Mouse (Mus musculus): ENCODE measurements around the gene Tmem185b. TPM values are rescaled to one million over a fixed set of nuclear protein-coding genes. Genes with fewer than 3 reads are reported as not detected.
A peak's percentile ranks its signal among the peaks of the same experiment; 100 is the strongest.

Tmem185b gene
- polyA plus RNA-seq, 1 experiment from 2014 or later: 25.6 TPM

- no peaks in the 10 kb centered on the region for H3K36me3 ChIP-seq (replicated peaks; ENCODE audit: control insufficient read depth, insufficient read depth, low read depth, low read length)
- H3K4me1 ChIP-seq (ENCODE audit: control insufficient read depth, insufficient read depth, low read length): no peaks in the 10 kb centered on the region
- no peak overlapping the region for H3K4me2 ChIP-seq (ENCODE audit: low read depth, low read length)
- H3K27me3 ChIP-seq (ENCODE audit: control insufficient read depth, insufficient read depth, low read length): no peaks in the 10 kb centered on the region
- H3K9me3 ChIP-seq (replicated peaks; ENCODE audit: control insufficient read depth, low read length): no peaks in the 10 kb centered on the region
- DNase-seq (ENCODE audit: low spot score): no peak
- H3K27ac ChIP-seq (replicated peaks; ENCODE audit: low read depth, low read length): no peak overlapping the region
- H3K4me3 ChIP-seq (ENCODE audit: low read depth, low read length): no peak overlapping the region
- WGBS: 41% methylated on average over 10 of the region's 10 CpGs
- ATAC-seq (replicated peaks; ENCODE audit: insufficient number of reproducible peaks, low FRiP score, low TSS enrichment, low read depth): 0 out of 2 replicates have a peak, but pooled peaks have one; percentile 31
- H3K9ac ChIP-seq (replicated peaks; ENCODE audit: low read length): no peak overlapping the region
These were observed 37.9 kb upstream of the Tmem185b start for GRCm38 (mm10) chr1:119487917-119488590.

GRCm38 (mm10) chr1:119490765-119491164, 35.2 kb upstream of the Tmem185b start:
- WGBS: 35% methylated on average over 7 of the region's 7 CpGs
- H3K4me1 ChIP-seq (ENCODE audit: control insufficient read depth, insufficient read depth, low read length): no peaks in the 10 kb centered on the region
- H3K27me3 ChIP-seq (ENCODE audit: control insufficient read depth, insufficient read depth, low read length): no peaks in the 10 kb centered on the region

GRCm38 (mm10) chr1:119492097-119492496, 33.9 kb upstream of the Tmem185b start:
- DNase-seq (ENCODE audit: low spot score): no peak
- no peaks in the 10 kb centered on the region for H3K36me3 ChIP-seq (replicated peaks; ENCODE audit: control insufficient read depth, insufficient read depth, low read depth, low read length)
- ATAC-seq (replicated peaks; ENCODE audit: insufficient number of reproducible peaks, low FRiP score, low TSS enrichment, low read depth): 0 out of 2 replicates have a peak, but pooled peaks have one; percentile 50
- no peak overlapping the region for H3K4me2 ChIP-seq (ENCODE audit: low read depth, low read length)
- 56% methylated on average over 11 of the region's 11 CpGs for WGBS
- no peak overlapping the region for H3K4me3 ChIP-seq (ENCODE audit: low read depth, low read length)
- H3K27me3 ChIP-seq (ENCODE audit: control insufficient read depth, insufficient read depth, low read length): no peaks in the 10 kb centered on the region
- H3K27ac ChIP-seq (replicated peaks; ENCODE audit: low read depth, low read length): no peak overlapping the region
- no peaks in the 10 kb centered on the region for H3K9me3 ChIP-seq (replicated peaks; ENCODE audit: control insufficient read depth, low read length)
- H3K9ac ChIP-seq (replicated peaks; ENCODE audit: low read length): no peak overlapping the region
- no peaks in the 10 kb centered on the region for H3K4me1 ChIP-seq (ENCODE audit: control insufficient read depth, insufficient read depth, low read length)

More at GRCm38 (mm10) chr1:119490765-119491164, 35.2 kb upstream of the Tmem185b start:
- H3K9me3 ChIP-seq (replicated peaks; ENCODE audit: control insufficient read depth, low read length): no peaks in the 10 kb centered on the region
- peak; percentile 54 for DNase-seq (ENCODE audit: low spot score)
- H3K4me3 ChIP-seq (ENCODE audit: low read depth, low read length): no peak overlapping the region
- no peak overlapping the region for H3K9ac ChIP-seq (replicated peaks; ENCODE audit: low read length)
- H3K27ac ChIP-seq (replicated peaks; ENCODE audit: low read depth, low read length): no peak overlapping the region
- H3K36me3 ChIP-seq (replicated peaks; ENCODE audit: control insufficient read depth, insufficient read depth, low read depth, low read length): no peaks in the 10 kb centered on the region
- ATAC-seq (replicated peaks; ENCODE audit: insufficient number of reproducible peaks, low FRiP score, low TSS enrichment, low read depth): no peak
- H3K4me2 ChIP-seq (ENCODE audit: low read depth, low read length): no peak overlapping the region

GRCm38 (mm10) chr1:119492505-119492904, 33.5 kb upstream of the Tmem185b start:
- no peak overlapping the region for H3K4me3 ChIP-seq (ENCODE audit: low read depth, low read length)
- H3K27ac ChIP-seq (replicated peaks; ENCODE audit: low read depth, low read length): no peak overlapping the region
- no peaks in the 10 kb centered on the region for H3K27me3 ChIP-seq (ENCODE audit: control insufficient read depth, insufficient read depth, low read length)
- no peaks in the 10 kb centered on the region for H3K4me1 ChIP-seq (ENCODE audit: control insufficient read depth, insufficient read depth, low read length)
- H3K9me3 ChIP-seq (replicated peaks; ENCODE audit: control insufficient read depth, low read length): no peaks in the 10 kb centered on the region
- ATAC-seq (replicated peaks; ENCODE audit: insufficient number of reproducible peaks, low FRiP score, low TSS enrichment, low read depth): no peak
- H3K4me2 ChIP-seq (ENCODE audit: low read depth, low read length): no peak overlapping the region
- no peak overlapping the region for H3K9ac ChIP-seq (replicated peaks; ENCODE audit: low read length)
- no peaks in the 10 kb centered on the region for H3K36me3 ChIP-seq (replicated peaks; ENCODE audit: control insufficient read depth, insufficient read depth, low read depth, low read length)
- DNase-seq (ENCODE audit: low spot score): no peak
- WGBS: 97% methylated on average over 1 of the region's 1 CpGs

- Histone ChIP-seq H3K9me3 (replicated peaks; ENCODE audit: control insufficient read depth, low read length) (no peaks in the 10 kb centered on the region), H3K4me3 (ENCODE audit: low read depth, low read length) (no peak overlapping the region), H3K9ac (replicated peaks; ENCODE audit: low read length) (no peak overlapping the region), H3K27me3 (ENCODE audit: control insufficient read depth, insufficient read depth, low read length) (no peaks in the 10 kb centered on the region), H3K4me1 (ENCODE audit: control insufficient read depth, insufficient read depth, low read length) (no peaks in the 10 kb centered on the region), H3K4me2 (ENCODE audit: low read depth, low read length) (no peak overlapping the region), H3K27ac (replicated peaks; ENCODE audit: low read depth, low read length) (no peak overlapping the region), H3K36me3 (replicated peaks; ENCODE audit: control insufficient read depth, insufficient read depth, low read depth, low read length) (no peaks in the 10 kb centered on the region)
- no peak for ATAC-seq (replicated peaks; ENCODE audit: insufficient number of reproducible peaks, low FRiP score, low TSS enrichment, low read depth)
- no peak for DNase-seq (ENCODE audit: low spot score)
- 72% methylated on average over 2 of the region's 2 CpGs for WGBS
These were observed 31.8 kb upstream of the Tmem185b start for GRCm38 (mm10) chr1:119494024-119494711.

GRCm38 (mm10) chr1:119494712-119495395, 31.1 kb upstream of the Tmem185b start:
- H3K9ac ChIP-seq (replicated peaks; ENCODE audit: low read length): no peak overlapping the region
- no peaks in the 10 kb centered on the region for H3K27me3 ChIP-seq (ENCODE audit: control insufficient read depth, insufficient read depth, low read length)
- ATAC-seq (replicated peaks; ENCODE audit: insufficient number of reproducible peaks, low FRiP score, low TSS enrichment, low read depth) (no peak), DNase-seq (ENCODE audit: low spot score) (no peak)
- 90% methylated on average over 9 of the region's 9 CpGs for WGBS
- H3K9me3 ChIP-seq (replicated peaks; ENCODE audit: control insufficient read depth, low read length): no peaks in the 10 kb centered on the region
- no peak overlapping the region for H3K4me2 ChIP-seq (ENCODE audit: low read depth, low read length)
- H3K4me1 ChIP-seq (ENCODE audit: control insufficient read depth, insufficient read depth, low read length): no peaks in the 10 kb centered on the region
- no peak overlapping the region for H3K27ac ChIP-seq (replicated peaks; ENCODE audit: low read depth, low read length)
- H3K4me3 ChIP-seq (ENCODE audit: low read depth, low read length): no peak overlapping the region
- H3K36me3 ChIP-seq (replicated peaks; ENCODE audit: control insufficient read depth, insufficient read depth, low read depth, low read length): no peaks in the 10 kb centered on the region

GRCm38 (mm10) chr1:119495396-119495775, 30.6 kb upstream of the Tmem185b start:
- H3K36me3 ChIP-seq (replicated peaks; ENCODE audit: control insufficient read depth, insufficient read depth, low read depth, low read length): no peaks in the 10 kb centered on the region
- DNase-seq (ENCODE audit: low spot score): no peak
- H3K9me3 ChIP-seq (replicated peaks; ENCODE audit: control insufficient read depth, low read length): no peaks in the 10 kb centered on the region
- no peak for ATAC-seq (replicated peaks; ENCODE audit: insufficient number of reproducible peaks, low FRiP score, low TSS enrichment, low read depth)
- H3K9ac ChIP-seq (replicated peaks; ENCODE audit: low read length): no peak overlapping the region
- no peaks in the 10 kb centered on the region for H3K4me1 ChIP-seq (ENCODE audit: control insufficient read depth, insufficient read depth, low read length)
- no peak overlapping the region for H3K4me2 ChIP-seq (ENCODE audit: low read depth, low read length)
- 88% methylated on average over 6 of the region's 6 CpGs for WGBS
- no peaks in the 10 kb centered on the region for H3K27me3 ChIP-seq (ENCODE audit: control insufficient read depth, insufficient read depth, low read length)
- no peak overlapping the region for H3K4me3 ChIP-seq (ENCODE audit: low read depth, low read length)
- no peak overlapping the region for H3K27ac ChIP-seq (replicated peaks; ENCODE audit: low read depth, low read length)

Data from embryonic facial prominence, embryonic 11.5 days (tissue).